Mouse (Mus musculus) fat pad, adult 2 months (tissue): ENCODE data around the gene Adprhl2.

Experiments used
- DNase-seq: peaks from one replicate; pipeline ENCODE4 v3.0.0-alpha.2; 2011; ENCODE audit warnings: low read depth, low spot score; ENCODE audit errors: extremely low read depth

The Adprhl2 gene

DNA sequence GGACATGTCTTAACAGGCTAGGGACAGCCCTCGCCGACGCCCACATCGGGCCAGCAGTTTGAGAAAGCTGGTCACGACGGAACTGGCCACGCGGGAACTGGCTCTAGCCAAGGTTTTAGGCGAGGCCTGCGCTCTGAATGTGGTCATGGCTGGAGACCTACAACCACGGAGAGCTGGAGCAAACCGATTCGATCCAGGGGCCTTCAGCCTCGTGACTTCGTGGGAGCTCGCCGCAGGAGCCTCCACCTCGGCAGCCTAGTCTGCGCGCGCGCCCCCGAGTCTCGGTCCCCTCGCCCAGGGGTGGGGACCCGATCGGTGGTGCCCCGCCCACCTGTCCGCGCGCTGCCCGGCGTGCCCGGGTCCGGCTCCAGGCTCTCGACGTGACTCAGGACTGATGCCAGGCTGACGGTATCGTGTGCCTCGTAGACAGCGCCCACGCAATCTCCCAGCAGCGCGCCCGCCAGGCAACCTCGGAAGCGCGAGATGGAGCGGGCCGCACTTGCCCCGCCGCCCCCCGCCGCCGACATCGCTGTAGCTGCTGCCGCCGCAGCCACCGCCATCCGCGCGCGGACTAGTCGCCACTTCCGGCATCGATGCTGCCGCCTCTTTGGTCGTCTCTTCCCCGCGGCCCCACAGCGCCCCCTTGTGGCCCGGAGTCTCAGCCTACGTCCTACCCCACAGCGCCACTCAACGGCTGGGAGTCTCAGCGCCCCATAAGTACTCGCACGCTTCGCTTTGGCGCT lies at the start of gene Adprhl2:
Gene Adprhl2, minus strand, starts transcription at position 593 of the 743 bp plus-strand sequence.
- DNase-seq: no peak

DNA sequence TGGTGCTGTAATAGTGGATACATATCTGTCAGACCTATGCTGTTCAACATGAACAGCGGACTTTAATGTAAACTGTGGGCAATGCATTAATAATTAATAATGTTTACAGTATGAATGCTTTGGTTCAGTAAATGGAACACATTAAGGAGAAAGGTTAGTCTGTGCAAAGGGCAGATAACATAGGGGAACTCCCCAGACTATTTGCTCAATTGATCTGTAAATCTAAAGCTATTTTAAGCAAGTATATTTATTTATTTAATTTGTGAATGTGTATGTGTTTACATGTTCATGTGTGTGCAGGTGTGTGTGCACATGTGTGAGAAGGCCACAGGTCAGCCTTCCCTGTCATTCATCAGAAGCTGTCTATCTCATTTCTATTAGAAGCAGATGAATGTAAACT lies 38.6 kb upstream of the Adprhl2 start:
- no peak for DNase-seq

DNA sequence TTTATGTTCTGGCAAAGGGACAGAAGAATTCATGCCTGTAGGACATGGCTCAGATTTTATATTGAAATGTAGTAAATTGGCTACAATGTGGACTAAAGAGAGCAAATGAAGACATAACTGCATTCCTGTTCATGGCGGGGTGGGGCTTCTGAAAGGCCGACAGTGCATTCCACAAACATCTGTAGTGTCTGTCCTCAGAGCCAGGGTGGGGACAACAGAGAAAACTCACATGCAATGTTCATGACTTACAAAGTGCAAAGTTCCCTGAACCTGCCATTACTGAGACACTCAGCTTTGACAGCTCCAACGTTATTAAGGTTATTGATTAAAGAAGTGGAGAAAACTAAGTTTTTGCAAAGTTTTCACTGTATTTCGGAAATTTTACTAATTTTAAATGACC lies 21.9 kb upstream of the Adprhl2 start:
- DNase-seq: no peak

DNA sequence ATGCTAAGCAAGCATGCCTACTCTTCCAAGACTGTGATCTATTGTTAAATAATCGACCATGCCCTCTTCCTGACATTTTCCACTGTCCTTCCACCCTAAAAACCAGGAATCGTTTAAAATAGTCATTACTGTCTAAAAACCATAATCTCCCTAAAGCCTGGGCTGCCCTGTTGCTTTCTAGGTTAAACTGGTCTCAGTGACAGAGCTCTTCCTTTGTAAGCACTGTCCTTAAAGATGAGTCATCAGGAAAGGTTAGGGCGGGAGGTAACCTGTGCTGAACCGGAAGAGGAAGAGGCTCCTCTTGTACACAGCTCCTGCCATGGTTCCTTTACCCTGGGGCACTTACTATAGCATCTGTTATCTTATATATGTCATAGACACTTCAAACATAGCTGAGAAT lies 18.0 kb upstream of the Adprhl2 start:
- no peak for DNase-seq

- DNase-seq: no peak
Observed at GRCm38 (mm10) chr4:126332358-126332757, 10.9 kb upstream of the Adprhl2 start.

GRCm38 (mm10) chr4:126331751-126332150 lies 10.2 kb upstream of the Adprhl2 start:
- no peak for DNase-seq

DNA sequence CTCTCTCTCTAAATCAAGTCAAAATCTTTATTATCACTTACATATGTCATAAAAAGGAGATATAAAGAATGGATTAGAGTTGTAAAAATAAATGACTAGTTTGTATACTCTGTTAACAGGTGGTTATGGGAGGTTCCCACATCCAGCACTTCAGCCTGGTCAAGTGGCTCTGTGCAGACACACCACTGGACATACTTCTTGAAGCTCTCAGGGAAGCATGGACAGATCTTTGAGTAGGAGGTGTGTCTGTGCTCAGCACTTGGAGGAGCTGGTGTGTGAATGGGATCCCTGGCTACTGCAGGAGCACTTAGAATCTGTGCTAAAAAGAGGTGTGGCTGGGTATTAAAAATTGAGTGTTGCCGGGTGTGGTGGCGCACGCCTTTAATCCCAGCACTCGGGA lies 8.8 kb upstream of the Adprhl2 start:
- no peak for DNase-seq

- DNase-seq: no peak
Observed at GRCm38 (mm10) chr4:126326036-126326435, 4.5 kb upstream of the Adprhl2 start.

- DNase-seq: no peak
Observed at GRCm38 (mm10) chr4:126325281-126325861, 3.9 kb upstream of the Adprhl2 start, which contains the start of gene Tekt2. Gene Tekt2 (minus strand): TSS chr4:126325688.

DNA sequence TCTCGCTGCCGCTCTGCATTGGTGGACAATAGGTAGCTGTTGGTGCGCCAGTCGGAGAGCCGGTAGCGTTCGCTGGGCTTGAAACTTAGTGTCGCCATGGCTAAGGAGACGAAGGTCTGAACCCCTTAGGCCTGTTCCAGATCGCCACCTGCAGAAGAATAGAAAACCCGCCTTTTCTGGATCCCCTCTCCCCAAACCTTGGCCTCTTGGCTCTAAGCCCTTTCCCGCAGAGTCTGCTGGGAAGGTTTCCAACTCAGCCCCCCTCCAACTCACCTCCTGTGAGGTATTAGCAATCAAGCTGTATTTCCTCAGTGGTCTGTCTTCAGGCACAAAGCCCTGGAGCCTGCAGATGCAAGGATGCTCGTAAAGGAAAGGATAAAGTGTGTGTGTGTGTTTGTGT lies 3.4 kb upstream of the Adprhl2 start:
- DNase-seq: no peak

DNA sequence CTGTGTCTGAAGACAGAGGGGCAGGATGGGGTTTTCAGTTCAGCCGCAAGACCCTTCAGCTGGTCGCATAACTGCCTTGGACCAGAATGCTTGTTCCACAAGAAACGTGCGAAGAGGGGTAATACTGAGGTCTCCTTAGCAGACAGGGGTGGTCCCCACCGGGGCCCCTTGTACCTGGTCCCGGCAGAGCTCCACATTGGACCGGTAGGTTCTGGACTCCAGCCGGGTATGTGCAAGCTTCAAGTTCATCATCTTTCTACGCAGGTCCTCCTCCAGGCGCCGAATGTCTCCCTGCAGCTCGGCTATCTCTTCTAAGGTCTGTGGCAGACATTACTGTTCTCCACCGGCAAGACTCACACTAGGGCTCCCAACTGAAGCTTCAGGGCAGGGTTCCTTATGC lies 1.1 kb upstream of the Adprhl2 start:
- no peak for DNase-seq

DNA sequence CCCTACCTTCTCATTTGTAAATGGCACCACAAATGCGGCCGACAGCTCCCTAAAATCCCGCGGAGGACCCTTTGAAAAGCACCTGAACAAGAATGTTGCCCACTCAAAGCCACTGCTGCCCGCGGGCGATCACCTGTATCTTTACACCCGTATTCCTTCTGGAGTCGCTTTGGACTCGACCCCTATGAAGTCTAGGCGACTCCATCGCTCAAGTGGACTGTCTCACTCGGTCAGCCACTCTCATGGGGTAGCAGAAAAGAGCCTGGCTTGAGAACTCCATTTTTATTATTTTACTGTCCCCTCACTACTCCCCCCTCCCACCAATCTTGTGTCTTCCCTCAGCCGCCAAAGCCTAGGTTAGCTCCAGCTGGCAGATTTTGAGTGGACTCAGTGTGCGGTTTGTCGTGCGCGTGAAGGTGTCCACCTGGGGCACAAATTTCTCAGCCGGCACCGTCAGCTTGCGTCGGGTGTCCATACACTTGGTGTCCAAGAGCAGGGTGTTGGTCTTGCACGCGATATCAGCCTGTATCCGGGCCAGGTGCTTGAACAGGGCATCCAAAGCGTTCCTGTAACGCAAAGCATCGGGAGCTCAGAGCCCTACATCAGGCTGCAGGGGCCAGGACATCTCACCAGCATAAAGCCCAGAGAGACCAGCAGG lies 480 bp upstream of the Adprhl2 start:
- DNase-seq: no peak

DNA sequence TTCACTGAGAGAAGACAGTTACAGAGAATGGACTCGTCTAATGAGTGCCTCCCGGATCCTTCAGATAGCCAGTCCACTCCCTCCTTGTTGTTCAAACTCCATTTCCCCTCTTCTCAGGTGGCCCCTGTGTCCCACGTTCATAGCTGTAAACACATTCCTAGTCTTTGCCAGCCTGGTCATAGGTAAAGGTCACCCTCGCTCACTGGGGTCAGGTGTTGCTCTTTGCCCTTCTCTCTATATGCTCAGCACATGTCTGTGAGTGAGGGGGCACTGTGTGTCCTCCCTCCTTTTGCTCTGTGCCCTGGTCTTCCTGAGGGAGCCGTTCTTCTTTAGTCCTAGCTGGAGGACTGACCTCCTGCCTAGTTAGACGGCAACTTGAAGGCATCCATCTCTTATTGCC lies 1.7 kb downstream of the Adprhl2 start:
- DNase-seq: no peak

- no peak for DNase-seq
Observed at GRCm38 (mm10) chr4:126316443-126317040, 5.0 kb downstream of the Adprhl2 start.

GRCm38 (mm10) chr4:126315931-126316330 lies 5.6 kb downstream of the Adprhl2 start:
- DNase-seq: no peak

GRCm38 (mm10) chr4:126314393-126314792 lies 7.1 kb downstream of the Adprhl2 start:
- no peak for DNase-seq

GRCm38 (mm10) chr4:126313202-126313601 lies 8.3 kb downstream of the Adprhl2 start:
- no peak for DNase-seq

DNA sequence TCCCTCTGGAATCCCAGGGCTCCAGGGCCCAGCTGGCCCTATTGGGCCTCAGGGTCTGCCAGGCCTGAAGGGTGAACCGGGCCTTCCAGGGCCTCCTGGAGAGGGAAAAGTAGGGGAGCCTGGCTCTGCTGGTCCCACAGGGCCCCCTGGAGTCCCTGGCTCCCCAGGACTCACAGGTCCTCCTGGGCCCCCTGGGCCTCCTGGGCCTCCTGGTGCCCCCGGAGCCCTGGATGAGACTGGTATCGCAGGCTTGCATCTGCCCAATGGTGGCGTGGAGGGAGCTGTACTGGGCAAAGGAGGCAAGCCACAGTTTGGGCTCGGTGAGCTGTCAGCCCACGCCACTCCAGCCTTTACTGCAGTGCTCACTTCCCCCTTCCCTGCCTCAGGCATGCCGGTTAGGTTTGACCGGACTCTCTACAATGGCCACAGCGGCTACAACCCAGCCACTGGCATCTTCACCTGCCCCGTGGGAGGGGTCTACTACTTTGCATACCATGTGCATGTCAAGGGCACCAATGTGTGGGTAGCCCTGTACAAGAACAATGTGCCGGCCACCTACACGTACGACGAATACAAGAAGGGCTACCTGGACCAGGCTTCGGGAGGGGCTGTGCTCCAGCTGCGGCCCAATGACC lies 9.8 kb downstream of the Adprhl2 start:
- no peak for DNase-seq

DNA sequence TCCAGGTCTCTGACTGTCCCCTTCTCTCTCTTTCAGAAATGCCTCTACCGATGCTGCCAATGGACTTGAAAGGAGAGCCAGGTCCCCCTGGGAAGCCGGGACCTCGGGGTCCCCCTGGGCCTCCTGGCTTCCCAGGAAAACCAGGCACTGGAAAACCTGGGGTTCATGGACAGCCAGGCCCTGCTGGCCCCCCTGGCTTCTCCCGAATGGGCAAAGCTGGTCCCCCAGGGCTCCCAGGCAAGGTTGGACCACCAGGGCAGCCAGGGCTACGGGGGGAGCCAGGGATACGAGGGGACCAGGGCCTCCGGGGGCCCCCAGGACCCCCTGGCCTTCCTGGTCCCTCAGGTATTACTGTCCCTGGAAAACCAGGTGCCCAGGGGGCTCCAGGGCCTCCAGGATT lies 11.2 kb downstream of the Adprhl2 start:
- no peak for DNase-seq

- no peak for DNase-seq
Observed at GRCm38 (mm10) chr4:126309922-126310309, 11.6 kb downstream of the Adprhl2 start.

DNA sequence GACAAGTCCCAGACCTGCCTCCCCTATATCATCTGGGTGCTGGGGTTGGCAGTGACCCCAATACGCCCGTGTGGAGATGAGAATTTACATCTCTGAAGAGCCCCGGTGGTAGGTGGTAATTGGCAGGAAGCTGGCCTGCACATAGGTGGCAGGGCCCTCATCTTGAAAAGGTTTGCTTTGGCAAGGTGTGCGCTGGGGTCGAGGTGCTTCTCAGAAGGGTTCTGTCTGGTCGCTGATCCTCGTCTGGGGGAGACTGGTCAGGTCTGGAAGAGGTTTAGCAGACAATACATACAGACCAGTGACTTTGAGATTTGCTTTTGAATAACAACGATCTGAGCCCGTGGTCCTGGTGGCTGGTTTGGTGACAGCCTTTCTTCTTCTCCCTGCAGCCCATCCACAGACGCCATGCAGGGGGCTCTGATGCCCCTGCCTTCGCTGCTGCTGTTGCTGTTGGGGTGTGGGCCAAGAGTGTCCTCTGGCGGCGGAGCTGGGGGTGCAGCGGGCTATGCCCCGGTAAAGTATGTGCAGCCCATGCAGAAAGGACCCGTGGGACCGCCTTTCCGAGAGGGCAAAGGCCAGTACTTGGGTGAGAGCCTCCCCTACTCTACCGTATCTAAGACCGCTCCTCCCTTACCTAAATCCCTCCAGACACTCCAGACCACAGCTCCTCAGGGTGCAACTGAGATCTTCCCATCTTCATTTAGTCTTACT lies 12.1 kb downstream of the Adprhl2 start:
- DNase-seq: no peak
